Mouse (Mus musculus): ENCODE measurements around the gene Col8a1. TPM values are rescaled to one million over a fixed set of nuclear protein-coding genes. Genes with fewer than 3 reads are reported as not detected.

The Col8a1 gene
- polyA plus RNA-seq, 1 experiment from 2014 or later, result 27.3 TPM

DNA sequence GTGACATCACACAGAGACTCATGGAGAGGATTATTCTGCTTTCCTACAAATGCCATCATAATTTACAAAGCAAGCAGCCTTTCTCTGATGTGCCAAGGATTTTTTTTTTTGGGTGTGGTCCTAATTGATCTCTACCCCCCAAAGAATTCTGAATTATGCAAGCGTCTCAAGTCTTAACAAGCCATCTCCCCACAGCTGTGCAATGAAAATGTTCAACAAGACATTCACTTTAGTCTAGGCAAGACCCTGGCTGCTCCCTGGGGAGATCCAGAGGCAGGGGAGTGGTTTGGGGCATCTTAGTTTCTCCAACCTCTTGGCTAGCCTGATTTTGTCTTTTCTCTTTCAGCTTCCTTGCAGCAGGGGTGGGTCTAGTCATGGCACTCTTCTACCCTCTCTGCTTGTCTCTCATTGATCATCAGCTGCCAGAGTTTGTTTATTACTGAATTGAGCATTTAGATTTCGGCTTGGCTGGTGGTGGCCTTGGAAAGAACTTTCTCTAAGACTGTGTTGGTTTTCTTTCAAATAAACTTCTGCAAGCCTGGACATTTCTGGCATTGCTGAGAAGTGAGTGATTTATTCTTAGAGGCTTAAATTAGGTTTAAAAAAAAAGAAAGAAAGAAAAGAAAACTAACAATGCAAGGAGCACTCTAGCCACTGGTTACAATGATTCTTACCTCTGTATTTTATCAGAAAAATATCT, 7.0 kb downstream of the Col8a1 start:
- Histone ChIP-seq H3K9ac (no peak overlapping the region), H3K4me3 (no peak overlapping the region), H3K4me2 (replicated peaks) (no peak overlapping the region), H3K9me3 (no peaks in the 10 kb centered on the region), H3K36me3 (no peaks in the 10 kb centered on the region), H3K4me1 (no peaks in the 10 kb centered on the region), H3K27ac (no peak overlapping the region), H3K27me3 (no peaks in the 10 kb centered on the region)
- WGBS, result 78% methylated on average over 2 of the region's 2 CpGs
- no peak for ATAC-seq (ENCODE audit: insufficient number of reproducible peaks, insufficient read depth, low FRiP score, low TSS enrichment)

GRCm38 (mm10) chr16:57740169-57740568, 14.4 kb downstream of the Col8a1 start:
- no peaks in the 10 kb centered on the region for H3K9me3 ChIP-seq
- no peak overlapping the region for H3K27ac ChIP-seq
- no peak overlapping the region for H3K4me2 ChIP-seq (replicated peaks)
- H3K27me3 ChIP-seq, result no peaks in the 10 kb centered on the region
- H3K4me3 ChIP-seq, result no peak overlapping the region
- H3K4me1 ChIP-seq, result peaks cover 4% of the 10 kb centered on the region; the same call in 1 of the 2 replicates
- H3K36me3 ChIP-seq, result no peaks in the 10 kb centered on the region
- no peak for ATAC-seq (ENCODE audit: insufficient number of reproducible peaks, insufficient read depth, low FRiP score, low TSS enrichment)
- no peak overlapping the region for H3K9ac ChIP-seq
- WGBS, result 88% methylated on average over 3 of the region's 3 CpGs

DNA sequence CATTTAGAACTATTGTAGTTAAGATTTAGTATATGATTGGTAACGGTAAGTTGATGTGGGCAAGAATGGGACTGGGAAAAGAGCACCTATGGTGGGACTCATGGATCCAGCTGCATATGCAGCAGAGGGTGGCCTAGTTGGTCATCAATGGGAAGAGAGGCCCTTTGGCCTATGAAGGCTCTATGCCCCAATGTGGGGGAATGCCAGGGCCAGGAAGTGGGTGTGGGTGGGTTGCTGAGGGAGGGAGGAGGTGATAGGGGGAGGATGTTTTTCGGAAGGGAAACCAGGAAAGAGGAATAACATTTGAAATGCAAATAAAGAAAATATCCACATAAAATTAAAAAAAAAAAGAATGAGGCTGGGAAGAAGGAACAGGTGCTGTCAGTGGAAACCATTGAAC, 19.6 kb downstream of the Col8a1 start:
- H3K27me3 ChIP-seq, result no peaks in the 10 kb centered on the region
- H3K4me3 ChIP-seq, result no peak overlapping the region
- no peak overlapping the region for H3K27ac ChIP-seq
- peaks cover 4% of the 10 kb centered on the region; the same call in 1 of the 2 replicates for H3K4me1 ChIP-seq
- ATAC-seq (ENCODE audit: insufficient number of reproducible peaks, insufficient read depth, low FRiP score, low TSS enrichment), result no peak
- WGBS, result 80% methylated on average over 2 of the region's 2 CpGs
- H3K36me3 ChIP-seq, result no peaks in the 10 kb centered on the region
- no peaks in the 10 kb centered on the region for H3K9me3 ChIP-seq
- no peak overlapping the region for H3K4me2 ChIP-seq (replicated peaks)
- H3K9ac ChIP-seq, result no peak overlapping the region

DNA sequence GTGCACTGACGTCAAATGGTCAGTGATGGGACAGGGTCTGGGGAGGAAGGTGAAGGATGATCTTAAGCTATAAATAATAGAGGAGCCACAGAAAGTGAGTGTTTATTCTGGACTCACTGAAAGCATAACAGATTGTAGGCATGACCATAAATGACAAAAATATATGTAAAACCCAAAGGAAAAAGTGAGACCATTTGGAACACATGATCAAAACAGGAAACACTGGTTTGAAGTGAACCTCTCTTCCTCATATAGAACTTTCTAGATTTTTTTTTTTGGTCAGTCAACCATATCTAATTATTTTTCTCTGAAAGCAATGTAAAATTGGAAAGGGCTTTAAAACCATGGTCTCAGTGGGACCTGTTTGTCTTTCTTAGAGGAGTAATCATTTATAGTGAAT, 21.0 kb downstream of the Col8a1 start:
- Histone ChIP-seq H3K9me3 (no peaks in the 10 kb centered on the region), H3K27me3 (no peaks in the 10 kb centered on the region), H3K4me2 (replicated peaks) (no peak overlapping the region), H3K27ac (no peak overlapping the region), H3K36me3 (no peaks in the 10 kb centered on the region), H3K4me1 (peaks cover 4% of the 10 kb centered on the region; the same call in 1 of the 2 replicates), H3K4me3 (no peak overlapping the region), H3K9ac (no peak overlapping the region)
- WGBS, result 38% methylated on average over 1 of the region's 1 CpGs
- no peak for ATAC-seq (ENCODE audit: insufficient number of reproducible peaks, insufficient read depth, low FRiP score, low TSS enrichment)

DNA sequence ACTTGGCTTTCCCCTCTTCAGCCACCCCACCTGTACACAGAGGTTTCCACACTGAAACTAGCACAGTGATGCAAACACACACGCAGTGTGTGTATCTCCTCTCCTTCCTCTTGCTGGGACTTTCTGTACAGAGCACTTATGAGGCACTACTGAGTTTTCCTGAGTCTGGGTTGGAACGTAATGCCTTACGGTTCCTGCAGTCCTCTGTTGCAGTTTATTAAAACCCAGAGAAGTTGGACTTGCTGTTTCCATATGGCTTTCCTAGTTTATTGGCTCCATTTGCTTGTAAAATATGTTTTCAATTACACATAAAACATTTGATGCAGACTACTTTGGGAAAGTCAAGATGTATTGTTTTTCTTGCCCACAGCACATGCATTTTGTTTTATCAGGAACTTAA, 21.4 kb downstream of the Col8a1 start:
- H3K4me3 ChIP-seq, result no peak overlapping the region
- H3K9ac ChIP-seq, result no peak overlapping the region
- no peaks in the 10 kb centered on the region for H3K36me3 ChIP-seq
- H3K9me3 ChIP-seq, result no peaks in the 10 kb centered on the region
- H3K27me3 ChIP-seq, result no peaks in the 10 kb centered on the region
- no peak for ATAC-seq (ENCODE audit: insufficient number of reproducible peaks, insufficient read depth, low FRiP score, low TSS enrichment)
- H3K4me2 ChIP-seq (replicated peaks), result no peak overlapping the region
- WGBS, result 45% methylated on average over 3 of the region's 3 CpGs
- peak overlapping the region; percentile 79 for H3K27ac ChIP-seq
- peaks cover 4% of the 10 kb centered on the region; the same call in 1 of the 2 replicates for H3K4me1 ChIP-seq

DNA sequence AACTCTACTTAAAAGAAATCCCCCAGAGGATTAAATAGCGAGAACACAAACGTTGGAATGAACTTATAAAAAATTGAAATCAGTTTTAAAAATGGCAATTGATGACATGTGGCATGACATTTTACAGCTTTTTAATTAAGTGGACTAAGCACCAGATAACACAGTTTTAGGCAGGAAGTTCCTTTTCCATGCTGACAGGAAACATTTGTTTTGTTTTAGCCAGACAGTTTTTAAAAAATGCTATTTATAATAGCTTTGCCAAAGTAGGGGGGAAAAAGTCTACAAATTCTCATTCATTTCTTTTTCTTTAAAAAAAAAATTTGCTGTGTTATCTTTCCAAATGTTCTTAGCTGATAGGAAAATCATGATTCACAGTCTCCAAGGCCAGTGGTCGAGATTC, 29.6 kb downstream of the Col8a1 start:
- no peak overlapping the region for H3K9ac ChIP-seq
- no peak for ATAC-seq (ENCODE audit: insufficient number of reproducible peaks, insufficient read depth, low FRiP score, low TSS enrichment)
- no peaks in the 10 kb centered on the region for H3K4me1 ChIP-seq
- no peak overlapping the region for H3K4me2 ChIP-seq (replicated peaks)
- H3K27me3 ChIP-seq, result no peaks in the 10 kb centered on the region
- 37% methylated on average over 3 of the region's 3 CpGs for WGBS
- no peak overlapping the region for H3K4me3 ChIP-seq
- no peaks in the 10 kb centered on the region for H3K36me3 ChIP-seq
- no peak overlapping the region for H3K27ac ChIP-seq
- no peaks in the 10 kb centered on the region for H3K9me3 ChIP-seq

GRCm38 (mm10) chr16:57718982-57719381, 35.6 kb downstream of the Col8a1 start:
- H3K4me2 ChIP-seq (replicated peaks), result no peak overlapping the region
- no peak overlapping the region for H3K27ac ChIP-seq
- H3K4me3 ChIP-seq, result no peak overlapping the region
- no peak for ATAC-seq (ENCODE audit: insufficient number of reproducible peaks, insufficient read depth, low FRiP score, low TSS enrichment)
- H3K36me3 ChIP-seq, result no peaks in the 10 kb centered on the region
- H3K9ac ChIP-seq, result no peak overlapping the region
- H3K27me3 ChIP-seq, result no peaks in the 10 kb centered on the region
- no peaks in the 10 kb centered on the region for H3K4me1 ChIP-seq
- WGBS, result 81% methylated on average over 2 of the region's 2 CpGs
- H3K9me3 ChIP-seq, result no peaks in the 10 kb centered on the region

DNA sequence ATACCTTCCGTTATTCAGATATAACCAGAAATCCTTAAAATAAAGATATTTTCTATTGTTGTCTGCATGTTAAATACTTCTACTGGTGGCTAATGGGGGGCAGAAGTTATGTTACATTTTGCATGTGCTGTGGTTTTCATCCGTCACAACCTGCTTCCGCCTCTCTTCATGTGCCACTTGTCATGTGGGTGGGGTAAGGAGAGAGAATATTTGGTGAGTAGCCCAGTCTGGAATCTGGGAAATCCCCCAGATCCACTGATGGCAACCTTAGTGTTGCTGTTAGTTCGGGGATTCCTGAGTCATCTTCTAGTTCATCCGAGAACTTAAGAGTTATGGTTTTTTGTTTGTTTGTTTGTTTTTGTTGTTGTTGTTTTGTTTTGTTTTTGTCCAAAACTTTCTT, 55.8 kb downstream of the Col8a1 start:
- Histone ChIP-seq H3K4me1 (no peaks in the 10 kb centered on the region), H3K9me3 (no peaks in the 10 kb centered on the region), H3K27me3 (no peaks in the 10 kb centered on the region), H3K4me2 (replicated peaks) (no peak overlapping the region), H3K36me3 (no peaks in the 10 kb centered on the region), H3K4me3 (no peak overlapping the region), H3K9ac (no peak overlapping the region), H3K27ac (no peak overlapping the region)
- no peak for ATAC-seq (ENCODE audit: insufficient number of reproducible peaks, insufficient read depth, low FRiP score, low TSS enrichment)
- WGBS, result 91% methylated on average over 5 of the region's 5 CpGs

DNA sequence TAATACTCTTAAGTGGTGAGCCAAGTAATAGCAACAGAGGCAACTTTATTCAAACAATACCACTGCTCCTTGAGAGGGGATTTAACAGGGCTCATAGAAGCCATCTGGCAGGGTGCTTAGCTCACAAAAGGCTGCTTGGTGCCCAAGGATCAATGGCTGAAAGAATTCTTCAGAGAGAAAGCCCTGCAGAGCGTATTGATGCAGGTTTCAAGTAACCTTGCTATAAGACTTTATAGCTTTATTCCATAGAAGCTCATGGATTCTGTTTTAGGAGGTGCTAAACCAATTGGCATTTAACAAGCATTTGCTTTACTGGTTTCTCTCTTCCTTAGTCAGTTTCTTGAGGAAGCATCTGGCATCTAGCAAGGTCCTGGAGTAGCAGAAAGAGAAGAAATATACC, 59.8 kb downstream of the Col8a1 start:
- Histone ChIP-seq H3K4me1 (no peaks in the 10 kb centered on the region), H3K9me3 (no peaks in the 10 kb centered on the region), H3K4me2 (replicated peaks) (no peak overlapping the region), H3K4me3 (no peak overlapping the region), H3K27ac (no peak overlapping the region), H3K36me3 (no peaks in the 10 kb centered on the region), H3K9ac (no peak overlapping the region), H3K27me3 (no peaks in the 10 kb centered on the region)
- 51% methylated on average over 1 of the region's 1 CpGs for WGBS
- ATAC-seq (ENCODE audit: insufficient number of reproducible peaks, insufficient read depth, low FRiP score, low TSS enrichment), result no peak

GRCm38 (mm10) chr16:57693906-57694522, 60.5 kb downstream of the Col8a1 start:
- H3K9ac ChIP-seq, result no peak overlapping the region
- ATAC-seq (ENCODE audit: insufficient number of reproducible peaks, insufficient read depth, low FRiP score, low TSS enrichment), result no peak
- WGBS, result 56% methylated on average over 2 of the region's 2 CpGs

GRCm38 (mm10) chr16:57685790-57686399, 68.6 kb downstream of the Col8a1 start:
- Histone ChIP-seq H3K36me3 (no peaks in the 10 kb centered on the region), H3K9me3 (no peaks in the 10 kb centered on the region), H3K4me3 (no peak overlapping the region), H3K27me3 (no peaks in the 10 kb centered on the region), H3K4me2 (replicated peaks) (no peak overlapping the region), H3K9ac (no peak overlapping the region), H3K4me1 (0 out of 2 replicates have a peak, but pooled peaks cover 3% of the 10 kb centered on the region), H3K27ac (peak overlapping the region; percentile 36; the same call in 1 of the 2 replicates)
- 51% methylated on average over 5 of the region's 5 CpGs for WGBS
- no peak for ATAC-seq (ENCODE audit: insufficient number of reproducible peaks, insufficient read depth, low FRiP score, low TSS enrichment)

More at GRCm38 (mm10) chr16:57693906-57694522, 60.5 kb downstream of the Col8a1 start:
- no peak overlapping the region for H3K4me2 ChIP-seq (replicated peaks)
- no peak overlapping the region for H3K27ac ChIP-seq
- no peaks in the 10 kb centered on the region for H3K9me3 ChIP-seq
- no peaks in the 10 kb centered on the region for H3K27me3 ChIP-seq
- H3K36me3 ChIP-seq, result no peaks in the 10 kb centered on the region
- no peak overlapping the region for H3K4me3 ChIP-seq
- H3K4me1 ChIP-seq, result no peaks in the 10 kb centered on the region

GRCm38 (mm10) chr16:57672251-57672650, 82.3 kb downstream of the Col8a1 start:
- Histone ChIP-seq H3K27ac (no peak overlapping the region), H3K9me3 (no peaks in the 10 kb centered on the region), H3K27me3 (no peaks in the 10 kb centered on the region), H3K9ac (no peak overlapping the region), H3K4me3 (no peak overlapping the region), H3K4me2 (replicated peaks) (no peak overlapping the region), H3K36me3 (no peaks in the 10 kb centered on the region), H3K4me1 (no peaks in the 10 kb centered on the region)
- 74% methylated on average over 2 of the region's 2 CpGs for WGBS
- ATAC-seq (ENCODE audit: insufficient number of reproducible peaks, insufficient read depth, low FRiP score, low TSS enrichment), result no peak

Data from embryonic facial prominence, embryonic 12.5 days (tissue).